Mouse (Mus musculus) left cerebral cortex, adult 11 months (tissue): ENCODE data around the gene Irf8.
"Not testable (repeated sequence)": the region's sequence is repeated elsewhere in the genome, so short reads cannot be mapped to it uniquely, and the experiment has no call there.

Source experiments
- DNase-seq: peaks from one replicate; pipeline ENCODE4 v3.0.0; 2022; ENCODE audit warnings: low spot score

Gene Irf8

GRCm38 (mm10) chr8:120800308-120800865 is 64.2 kb downstream of the Irf8 start:
- no peak for DNase-seq

- not testable (repeated sequence) for DNase-seq
These were observed 67.7 kb downstream of the Irf8 start for GRCm38 (mm10) chr8:120803661-120804375.

GRCm38 (mm10) chr8:120804741-120805140 is 68.6 kb downstream of the Irf8 start:
- no peak for DNase-seq
